Mouse (Mus musculus) kidney, adult 2 months (tissue): Measurements from ENCODE around the gene Wscd2.

Experiments
- CTCF ChIP-seq: fragments of 200-500 bp; conservative IDR thresholded peaks from 2 replicates; pipeline ENCODE4 v1.5.1; 2011; ENCODE audit warnings: low read depth, mild to moderate bottlenecking, control low read depth, low read length, moderate library complexity, mixed read lengths; ENCODE audit not compliant: insufficient read depth, insufficient read length
- POLR2A ChIP-seq: fragments of 200-500 bp; IDR thresholded peaks from one replicate; pipeline ENCODE4 v1.6.1; 2011; ENCODE audit warnings: low read depth, low read length, control low read depth

GRCm38 (mm10) chr5:113559627-113560026 is 69.5 kb downstream of the Wscd2 start:
- TF ChIP-seq CTCF (no peak), POLR2A (no peak)
